Mouse (Mus musculus) bone marrow macrophage, adult 2 months (primary cell): Measurements from ENCODE around the gene Pld4. TPM values are rescaled to one million over a fixed set of nuclear protein-coding genes. Genes with fewer than 3 reads are reported as not detected.

ENCODE experiments used
- H3K27ac ChIP-seq: 2 replicates; pipeline ENCODE4 v1.5.1; 2012; ENCODE audit warnings: low read depth, low read length; ENCODE audit not compliant: insufficient read depth
- H3K4me1 ChIP-seq: 2 replicates; pipeline ENCODE4 v1.6.1; 2012; ENCODE audit warnings: low read length; ENCODE audit not compliant: control insufficient read depth, insufficient read depth
- H3K4me3 ChIP-seq: 2 replicates; pipeline ENCODE4 v1.5.1; 2012; ENCODE audit warnings: mild to moderate bottlenecking, low read length, moderate library complexity; ENCODE audit not compliant: insufficient read depth
- CTCF ChIP-seq: IDR thresholded peaks from 2 replicates; pipeline ENCODE4 v1.5.1; 2012; ENCODE audit warnings: low read depth, mild to moderate bottlenecking, low read length, moderate library complexity
- POLR2A ChIP-seq: IDR thresholded peaks from 2 replicates; pipeline ENCODE4 v1.6.1; 2012; ENCODE audit warnings: mild to moderate bottlenecking, low read depth, low read length, borderline replicate concordance
- polyA plus RNA-seq: library from polyadenylated mRNA; stranded (reverse); fragments of >200 nt; gene quantifications from 2 replicates; pipeline ENCODE4 v1.2.4, GENCODE M21; 2012; ENCODE audit not compliant: missing spikeins, insufficient read depth, insufficient read length

Gene Pld4
- polyA plus RNA-seq, 1 experiment: 1,170 TPM

DNA sequence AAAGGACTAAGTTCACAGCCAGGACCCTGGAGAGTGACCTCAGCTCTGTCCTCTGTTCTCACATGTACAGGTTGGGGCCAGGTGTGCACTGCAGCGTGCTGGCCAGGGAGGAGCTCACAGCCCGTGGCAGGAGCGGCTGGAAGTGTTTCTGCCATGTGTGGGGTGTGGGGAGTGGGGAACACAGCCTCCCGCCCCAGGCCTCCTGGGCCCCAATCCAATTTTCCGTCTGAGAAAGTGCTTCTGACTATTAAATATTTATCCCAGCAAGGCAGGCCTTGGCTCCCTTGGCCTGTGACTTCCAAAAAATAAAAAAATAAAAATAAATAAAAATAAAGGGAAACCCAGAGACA lies 37.9 kb downstream of the Pld4 start:
- H3K4me3 ChIP-seq: no peak overlapping the region
- peaks cover 54% of the 10 kb centered on the region for H3K4me1 ChIP-seq
- H3K27ac ChIP-seq: no peak overlapping the region
- no peak for TF ChIP-seq POLR2A
- no peak for TF ChIP-seq CTCF

DNA sequence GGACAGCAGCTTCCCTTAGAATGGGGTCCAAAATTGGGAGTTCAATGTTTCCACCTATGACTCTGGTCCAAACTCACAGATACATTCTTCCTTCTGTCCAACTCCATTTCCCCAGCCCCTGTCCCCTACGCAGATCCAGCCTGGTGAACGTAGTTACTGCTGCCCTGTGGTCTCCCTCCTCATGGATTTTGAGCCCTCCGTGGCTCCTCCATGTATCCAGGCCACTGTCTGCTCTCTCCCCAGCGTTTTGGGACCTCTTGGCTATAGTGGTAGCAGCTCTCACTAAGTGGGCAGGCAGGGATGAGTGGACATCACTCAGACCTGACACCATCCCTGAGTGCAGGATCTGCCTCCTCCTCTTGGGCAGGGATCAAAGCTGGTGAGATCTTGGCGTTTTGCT lies 38.3 kb downstream of the Pld4 start:
- TF ChIP-seq POLR2A (no peak), CTCF (no peak)
- H3K4me1 ChIP-seq: peaks cover 50% of the 10 kb centered on the region
- H3K4me3 ChIP-seq: no peak overlapping the region
- H3K27ac ChIP-seq: no peak overlapping the region

GRCm38 (mm10) chr12:112799237-112799970 lies 38.9 kb downstream of the Pld4 start:
- H3K4me3 ChIP-seq: no peak overlapping the region
- H3K4me1 ChIP-seq: peaks cover 43% of the 10 kb centered on the region
- no peak overlapping the region for H3K27ac ChIP-seq
- TF ChIP-seq POLR2A (no peak), CTCF (no peak)

GRCm38 (mm10) chr12:112800476-112800875 lies 40.0 kb downstream of the Pld4 start:
- H3K4me3 ChIP-seq: no peak overlapping the region
- no peak overlapping the region for H3K27ac ChIP-seq
- TF ChIP-seq POLR2A (no peak), CTCF (peak; percentile 71)
- H3K4me1 ChIP-seq: peaks cover 35% of the 10 kb centered on the region

DNA sequence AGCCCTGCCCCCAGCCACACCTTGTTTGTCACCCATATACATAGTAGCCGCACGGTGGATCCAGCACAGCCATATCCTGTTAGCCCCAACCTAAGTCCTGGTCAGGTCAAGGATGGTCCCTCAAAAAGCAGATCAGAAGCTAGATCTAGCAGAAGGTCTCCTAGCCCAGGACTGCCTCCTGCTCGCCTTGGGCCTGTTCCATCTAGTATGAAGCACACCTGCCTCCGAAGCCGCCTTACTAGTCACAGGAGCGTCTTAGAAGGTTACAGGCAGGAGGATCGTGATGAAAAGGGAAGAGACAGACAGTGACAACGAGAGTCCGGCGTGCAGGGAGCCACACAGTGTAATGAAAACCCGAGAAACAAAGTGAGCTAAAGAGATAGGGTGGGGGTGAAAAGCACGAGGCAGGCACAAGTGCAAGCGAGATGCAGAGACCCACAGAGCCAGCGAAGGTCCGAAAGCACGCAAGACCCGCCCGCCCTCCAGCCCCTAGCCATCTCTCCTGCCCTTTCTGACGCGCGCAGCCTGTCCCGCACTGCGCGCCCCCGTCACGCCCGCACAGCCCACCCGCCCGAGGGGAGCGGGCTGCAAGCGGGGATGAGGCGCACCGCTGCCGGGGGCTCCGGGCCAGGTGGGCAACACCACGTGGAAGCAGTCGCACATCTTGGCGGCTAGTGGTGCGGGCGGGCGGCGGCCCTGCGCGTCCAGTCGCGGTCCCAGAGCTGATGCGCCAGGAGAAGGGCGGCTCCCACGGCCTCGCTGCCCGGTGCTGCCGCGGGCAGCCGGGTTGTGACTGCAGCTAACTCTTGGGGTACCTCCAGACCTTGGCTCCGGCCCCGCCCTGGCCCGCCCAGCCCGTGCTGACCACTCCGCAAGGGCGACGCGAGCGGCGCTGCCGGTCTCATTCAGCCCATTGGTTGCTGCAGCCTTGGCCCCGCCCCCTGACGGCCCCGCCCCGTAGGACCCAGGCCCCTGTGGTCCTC lies 41.7 kb downstream of the Pld4 start, which contains the start of gene Ahnak2:
Gene Ahnak2, minus strand, starts transcription at position 794 of the 983 bp plus-strand sequence.
- Histone ChIP-seq H3K27ac (no peak within 1 kb of the TSS), H3K4me3 (peak within 1 kb of the TSS; percentile 63), H3K4me1 (peaks cover 22% of the 10 kb centered on the region)
- TF ChIP-seq POLR2A (no peak), CTCF (no peak)

DNA sequence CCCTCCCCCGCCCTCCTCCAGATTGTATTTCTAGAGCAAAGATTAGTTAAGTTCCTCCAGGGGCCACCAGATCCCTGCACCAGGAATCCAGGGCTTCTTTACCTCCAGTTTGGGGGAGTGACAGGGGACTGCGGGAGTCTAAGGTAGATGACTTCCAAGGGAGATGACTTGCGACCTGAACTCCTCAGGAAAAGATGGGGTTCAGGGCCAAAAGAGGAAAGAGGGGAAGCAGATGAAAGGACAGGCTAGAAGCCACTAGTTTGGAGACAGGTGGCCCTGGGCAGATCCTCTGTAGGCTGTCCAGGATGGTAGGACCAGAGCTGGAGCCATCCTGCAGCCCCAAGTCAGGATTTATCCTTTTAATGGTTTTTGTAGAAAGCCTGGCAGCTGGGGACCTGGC lies 42.5 kb downstream of the Pld4 start:
- Histone ChIP-seq H3K27ac (no peak overlapping the region), H3K4me1 (peaks cover 14% of the 10 kb centered on the region), H3K4me3 (no peak overlapping the region)
- no peak for TF ChIP-seq POLR2A
- no peak for TF ChIP-seq CTCF

DNA sequence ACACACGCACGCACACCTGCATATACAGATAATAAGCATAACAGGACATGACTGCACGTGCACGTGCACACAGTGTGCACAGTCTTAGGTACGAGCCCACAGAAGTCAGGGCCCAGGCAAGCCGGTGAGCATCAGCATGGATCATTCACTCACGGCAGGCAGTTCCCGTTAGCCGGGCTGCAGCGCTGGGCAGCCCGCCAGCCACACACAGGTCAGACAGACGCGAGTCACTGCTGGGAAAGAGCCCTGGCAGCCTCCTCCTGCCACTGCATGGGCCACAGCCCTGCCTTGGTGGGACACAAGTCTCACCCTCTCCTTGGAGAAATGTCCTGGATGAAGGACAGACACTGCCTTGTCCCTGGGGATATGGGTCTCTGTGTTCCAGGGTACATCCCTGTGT lies 43.6 kb downstream of the Pld4 start:
- Histone ChIP-seq H3K27ac (no peak overlapping the region), H3K4me3 (no peak overlapping the region), H3K4me1 (peaks cover 10% of the 10 kb centered on the region)
- no peak for TF ChIP-seq POLR2A
- no peak for TF ChIP-seq CTCF

DNA sequence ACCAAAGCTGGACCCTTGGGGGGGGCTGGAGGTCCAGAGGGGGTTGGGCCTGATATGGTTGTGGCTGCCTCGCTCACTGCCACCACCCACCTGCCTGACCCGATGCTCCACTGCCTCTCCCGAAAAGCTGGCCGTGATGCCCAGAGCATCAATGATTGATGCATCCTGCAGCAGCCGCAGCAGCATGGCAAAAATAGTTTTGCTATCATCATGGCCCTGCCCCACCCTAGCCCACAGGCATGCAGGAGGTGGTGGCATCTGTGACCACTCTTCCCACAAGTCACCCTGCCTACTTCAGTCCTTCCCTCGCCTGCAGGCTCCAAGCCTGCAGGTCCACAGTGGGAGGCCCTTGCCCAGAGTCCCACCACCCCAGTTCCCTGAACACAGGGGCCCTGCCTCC lies 45.6 kb downstream of the Pld4 start:
- H3K4me1 ChIP-seq: peaks cover 2% of the 10 kb centered on the region; the same call in 1 of the 2 replicates

DNA sequence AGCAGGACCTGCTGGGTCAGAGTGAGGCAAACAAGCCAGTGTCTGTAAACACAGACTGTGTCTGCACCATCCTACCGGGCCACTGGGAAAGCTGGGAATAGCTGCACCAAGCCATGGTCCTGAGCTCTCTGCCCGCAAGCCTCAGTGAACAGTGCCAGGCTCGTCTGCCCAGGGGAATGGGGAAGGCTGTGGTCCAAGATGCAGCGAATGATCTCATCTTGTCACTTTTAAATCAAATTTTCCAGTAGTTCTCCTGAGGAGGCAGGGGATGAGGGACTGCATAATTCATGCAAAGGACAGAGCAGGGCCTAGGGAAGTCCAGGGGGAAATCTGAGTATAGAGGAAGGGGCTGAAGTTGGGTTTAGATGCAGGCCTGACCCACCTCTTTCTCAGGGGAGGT lies 47.3 kb downstream of the Pld4 start:
- no peak overlapping the region for H3K27ac ChIP-seq
- TF ChIP-seq POLR2A (no peak), CTCF (no peak)
- no peak overlapping the region for H3K4me3 ChIP-seq
- H3K4me1 ChIP-seq: no peaks in the 10 kb centered on the region

More for the DNA sequence above, 45.6 kb downstream of the Pld4 start:
- TF ChIP-seq CTCF: no peak
- TF ChIP-seq POLR2A: no peak
- Histone ChIP-seq H3K27ac (no peak overlapping the region), H3K4me3 (no peak overlapping the region)

DNA sequence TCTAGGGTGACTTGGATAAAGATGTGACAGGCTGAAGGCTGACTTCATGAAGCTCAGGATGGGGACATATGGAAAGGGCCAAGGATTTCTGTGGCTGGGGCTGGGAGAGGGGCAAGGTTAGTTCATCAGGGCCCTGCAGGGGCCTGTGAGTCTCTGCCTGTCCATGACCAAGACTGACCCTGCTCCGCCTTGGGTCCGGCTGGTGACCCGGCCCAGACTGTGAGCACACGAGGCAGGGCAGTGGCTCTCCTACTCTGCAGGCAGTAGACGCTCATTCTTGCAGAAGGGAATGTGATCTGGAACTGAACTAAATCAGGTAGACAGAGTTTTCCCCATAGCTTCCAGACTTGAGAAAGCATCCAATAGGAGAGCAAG lies 47.7 kb downstream of the Pld4 start:
- no peak overlapping the region for H3K27ac ChIP-seq

More for the DNA sequence above, 47.7 kb downstream of the Pld4 start:
- Histone ChIP-seq H3K4me3 (no peak overlapping the region), H3K4me1 (no peaks in the 10 kb centered on the region)
- TF ChIP-seq POLR2A: no peak
- TF ChIP-seq CTCF: no peak
